Mouse (Mus musculus) monocyte, adult 5-6 weeks (primary cell): ENCODE measurements at regions not wholly inside any gene's neighbourhood (a gene's known extent, or its start where the extent isn't known, plus 50 kb on each side); places are given as distances from the start of the nearest gene placed in this dataset.

ENCODE experiments used
- ATAC-seq: fragments of 153-309, 156-312 bp; replicated peaks from 2 replicates; pipeline ENCODE4 v1.8.0; 2017; ENCODE audit warnings: mild to moderate bottlenecking; ENCODE audit not compliant: low TSS enrichment, insufficient number of reproducible peaks, severe bottlenecking, poor library complexity, low FRiP score

DNA sequence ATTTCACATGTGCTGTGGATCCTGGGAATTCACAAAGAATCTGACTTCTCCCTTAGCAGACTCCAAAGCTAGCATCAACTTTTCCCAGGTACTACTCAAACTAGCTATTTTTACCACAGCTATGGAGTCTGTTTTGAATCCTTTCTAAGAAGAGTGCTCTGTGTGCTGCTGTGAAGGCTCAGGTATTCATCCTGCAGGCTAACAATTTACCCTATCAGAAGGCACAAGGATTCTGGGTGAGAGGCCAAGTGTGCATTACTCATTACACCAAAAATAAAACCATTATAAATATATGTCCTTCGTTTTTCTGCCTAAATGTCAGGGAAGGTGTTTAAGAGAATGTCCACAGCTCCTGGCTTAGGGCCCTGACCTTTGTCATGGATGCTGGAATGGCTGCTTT lies 353.2 kb upstream of the Negr1 start:
- no peak for ATAC-seq

DNA sequence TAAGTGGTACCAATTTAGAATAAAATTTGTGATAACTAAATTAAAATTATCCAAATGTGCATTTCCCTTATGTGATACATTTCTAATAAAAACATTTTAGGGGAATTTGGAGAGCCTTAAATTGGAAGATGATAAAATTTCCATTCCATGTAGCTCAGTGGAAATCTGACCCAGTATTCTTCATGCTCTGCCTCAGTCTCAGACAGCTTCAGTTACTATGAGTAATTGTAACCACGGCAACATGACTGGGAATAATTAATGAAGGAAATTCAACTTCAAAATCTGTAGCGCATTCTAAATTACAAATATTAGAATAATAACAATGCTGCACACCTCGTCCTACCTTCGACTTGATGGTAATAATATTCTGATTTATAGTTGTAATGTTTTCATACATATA lies 350.8 kb upstream of the Negr1 start:
- ATAC-seq = no peak

DNA sequence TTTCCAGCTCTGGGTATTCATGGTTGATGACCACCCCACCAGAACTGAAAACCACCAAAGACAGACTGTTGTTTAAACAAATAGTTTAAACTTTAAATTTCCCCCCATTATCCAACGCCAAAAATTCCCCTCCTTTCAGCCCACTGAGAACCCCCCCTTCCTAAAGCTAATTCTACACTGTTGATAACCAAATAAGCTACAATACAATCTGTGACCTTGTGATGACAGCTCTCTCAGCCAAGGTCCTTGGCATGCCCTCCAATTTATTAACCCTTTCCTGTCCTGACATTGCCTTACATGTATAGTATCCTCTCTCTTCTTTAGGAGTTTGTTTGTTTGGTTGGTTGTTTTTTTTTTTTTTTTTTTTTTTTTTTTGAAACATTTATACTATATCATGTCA lies 346.8 kb upstream of the Negr1 start:
- ATAC-seq = no peak

DNA sequence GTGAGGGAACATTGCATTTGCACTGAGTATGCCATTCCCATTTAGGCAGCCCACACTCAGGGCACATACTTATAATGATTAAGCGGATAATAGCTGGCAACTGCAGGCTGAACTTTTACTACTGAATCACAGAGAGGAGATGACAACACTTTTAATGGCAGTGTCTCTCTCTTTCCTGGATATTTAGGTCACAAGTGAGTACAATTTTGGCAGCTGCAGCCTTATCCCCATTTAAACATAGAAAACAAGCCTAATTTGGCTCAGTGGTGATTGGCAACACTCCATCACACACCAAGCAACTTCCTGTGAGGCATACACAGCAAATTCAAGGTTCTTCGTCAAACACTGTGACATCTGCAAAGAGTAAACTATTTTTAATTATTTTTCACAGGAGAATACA lies 329.5 kb upstream of the Negr1 start:
- ATAC-seq = no peak

DNA sequence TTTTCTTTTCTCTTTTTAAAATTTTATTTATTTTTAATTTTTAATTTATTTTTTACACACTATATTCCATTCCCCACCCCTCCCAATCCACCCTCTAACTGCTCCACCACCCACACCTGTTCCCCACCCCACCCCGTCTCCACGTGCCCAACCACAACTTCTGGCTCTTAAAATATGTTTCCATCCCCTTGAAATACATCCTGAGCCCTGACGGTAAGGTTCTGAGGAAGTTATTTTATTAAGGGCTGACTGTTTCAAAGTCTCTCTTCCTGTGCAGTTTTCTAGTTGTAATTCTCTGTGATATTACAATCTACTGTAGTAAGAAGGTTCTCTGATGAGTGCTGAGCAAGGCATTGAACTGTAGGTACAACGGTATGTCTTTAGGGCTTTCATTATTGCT lies 325.6 kb upstream of the Negr1 start:
- no peak for ATAC-seq

DNA sequence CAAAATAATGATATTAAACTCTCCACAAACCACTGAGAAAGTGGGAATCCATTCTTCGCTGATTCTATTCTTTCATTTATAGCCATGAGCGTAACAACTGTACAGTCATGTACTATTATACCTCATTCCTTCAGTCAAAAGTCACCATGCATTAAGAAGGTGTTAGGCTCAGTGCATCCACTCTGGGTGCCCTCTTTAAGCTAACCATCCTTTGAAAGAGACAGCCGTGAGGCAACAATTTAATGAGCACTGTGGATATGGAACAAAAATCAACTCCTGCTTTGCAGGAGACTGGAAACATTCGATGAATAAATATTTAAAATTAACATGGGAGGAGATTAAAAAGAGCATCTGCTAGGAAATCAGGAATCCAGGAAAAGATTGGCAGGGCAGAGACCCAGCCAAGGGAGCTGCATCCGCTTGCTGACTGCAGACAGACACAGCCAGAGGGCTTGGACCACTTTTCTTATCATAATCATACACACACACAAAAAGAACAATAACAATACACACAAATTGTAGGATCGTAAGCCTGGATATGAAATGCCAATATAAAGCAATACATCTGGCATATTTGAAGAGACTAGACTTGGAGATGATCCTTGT lies 309.2 kb upstream of the Negr1 start:
- no peak for ATAC-seq

DNA sequence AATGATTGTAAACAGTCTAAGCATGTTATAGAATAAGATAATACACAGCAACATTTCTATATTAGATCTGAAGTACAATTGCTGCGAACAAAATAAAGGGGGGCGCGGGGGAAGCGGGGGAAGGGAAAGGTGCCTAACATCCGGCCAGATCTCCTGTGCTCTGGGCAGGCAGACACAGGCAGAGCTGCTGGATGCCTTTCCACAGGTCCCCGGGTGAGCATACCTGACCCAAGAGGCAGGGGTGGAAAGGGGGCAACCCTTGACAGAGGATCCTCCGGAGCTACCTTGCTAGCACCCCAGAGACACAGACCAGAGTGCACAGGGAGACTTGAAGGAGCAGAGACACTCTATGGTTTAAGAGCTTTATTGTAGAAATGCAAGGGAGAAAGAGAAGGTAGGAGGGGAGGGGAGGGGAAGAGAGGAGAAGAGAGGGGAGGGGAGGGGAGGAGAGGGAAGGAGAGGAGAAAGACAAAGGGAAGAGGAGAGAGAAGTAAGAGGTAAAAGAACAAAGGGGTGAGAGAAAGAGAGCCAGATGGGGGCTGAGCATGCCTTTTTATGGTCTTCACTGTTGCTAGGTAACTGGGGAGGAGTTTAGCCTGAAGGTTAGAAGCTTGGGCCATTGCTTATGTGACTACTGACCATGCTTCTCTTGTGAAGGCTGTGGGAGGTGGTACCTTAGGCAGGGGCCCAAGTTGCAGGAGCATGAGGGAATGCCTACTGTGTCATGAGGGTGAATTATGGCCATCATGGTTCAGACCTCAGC lies 308.2 kb upstream of the Negr1 start:
- ATAC-seq = no peak

DNA sequence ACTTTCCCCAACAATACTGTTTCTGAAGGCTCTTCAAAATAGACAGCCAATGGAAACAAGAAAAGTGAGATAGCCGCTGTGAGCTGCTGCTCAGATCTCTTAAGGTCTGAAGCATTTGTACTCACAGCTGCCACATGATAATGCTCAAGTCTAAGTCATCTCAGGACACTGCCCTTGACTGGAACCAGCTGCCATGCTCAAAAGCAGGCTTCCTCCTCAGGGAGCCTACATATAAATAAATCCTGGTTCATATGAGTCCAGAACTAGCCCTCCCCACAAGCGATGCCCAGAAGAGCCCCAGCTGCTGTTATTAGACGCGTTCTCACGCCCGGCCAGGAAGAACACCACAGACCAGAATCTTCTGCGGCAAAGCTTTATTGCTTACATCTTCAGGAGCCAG lies 304.9 kb upstream of the Negr1 start:
- ATAC-seq = no peak

DNA sequence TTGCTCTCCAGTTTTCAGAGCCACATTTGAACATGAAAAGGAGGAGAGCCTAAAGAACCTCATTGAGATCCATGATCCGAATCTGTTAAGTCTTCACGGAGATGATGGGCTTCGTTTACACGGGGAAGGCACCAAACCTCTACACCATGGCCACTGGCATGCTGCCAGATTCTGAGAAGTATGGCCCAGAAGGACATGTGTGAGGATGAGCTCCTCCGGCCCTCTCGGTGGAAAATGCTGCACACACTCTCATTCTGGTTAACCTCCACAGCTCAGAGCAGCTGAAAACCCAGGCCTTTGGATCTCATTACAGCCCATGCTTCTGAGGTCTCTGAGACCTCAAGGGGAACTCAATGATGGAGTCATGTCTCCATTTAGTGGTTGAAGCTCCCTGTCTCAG lies 296.9 kb upstream of the Negr1 start:
- ATAC-seq = no peak

DNA sequence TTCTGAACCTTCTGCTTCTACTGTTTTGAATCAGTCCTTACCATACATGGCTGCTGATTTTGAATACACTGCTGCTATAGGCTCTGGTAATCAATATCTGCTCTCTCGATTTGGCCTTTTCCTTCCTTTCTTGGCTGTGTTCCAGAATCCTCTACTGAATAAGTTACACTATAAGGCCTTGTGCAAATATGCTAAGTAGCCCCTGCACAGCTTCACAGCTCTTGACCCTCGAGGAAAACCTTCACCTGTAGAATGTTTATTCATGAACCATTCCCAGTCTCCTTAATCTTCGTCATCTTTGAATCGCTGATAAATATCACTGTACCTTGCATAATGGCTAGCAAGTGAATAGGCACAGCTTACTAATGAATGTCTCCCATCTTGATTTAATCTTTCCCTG lies 293.9 kb upstream of the Negr1 start:
- no peak for ATAC-seq

DNA sequence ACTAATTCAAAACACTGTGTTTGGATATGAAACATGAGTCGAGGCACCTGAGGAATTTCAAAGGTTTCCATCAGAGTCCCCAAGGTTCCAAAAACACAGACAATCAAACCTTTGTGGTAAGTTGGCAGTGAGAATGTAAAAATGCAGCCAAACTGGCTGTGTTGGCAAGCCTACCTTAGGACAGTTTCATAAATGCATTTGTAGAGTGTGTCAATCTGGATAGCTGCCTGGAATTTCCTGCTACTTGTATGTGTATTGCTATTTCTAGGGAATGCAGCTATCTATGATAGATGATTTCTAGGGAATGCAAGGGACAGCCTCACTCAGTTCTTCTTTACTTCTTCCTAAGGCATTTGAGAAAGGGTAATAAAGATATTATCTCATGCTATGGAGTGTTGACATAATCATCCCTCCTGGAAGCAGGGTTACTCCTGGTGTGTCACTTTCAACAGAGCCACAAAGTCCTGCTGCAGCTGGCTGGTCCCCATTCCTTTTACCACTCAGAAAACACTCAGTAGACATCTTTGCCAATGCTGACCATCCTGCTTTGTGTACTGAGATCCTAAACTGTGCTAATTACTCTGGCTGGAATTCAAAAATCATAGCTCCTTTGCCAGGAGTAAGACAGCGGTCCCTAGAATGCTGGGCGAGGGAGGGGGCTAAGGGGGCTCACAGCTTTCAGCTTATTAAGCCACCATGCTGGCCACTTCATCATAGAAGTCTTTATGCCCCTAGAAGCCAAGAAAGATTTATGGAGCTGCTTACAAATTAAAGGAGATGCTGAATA lies 261.4 kb upstream of the Negr1 start:
- no peak for ATAC-seq

DNA sequence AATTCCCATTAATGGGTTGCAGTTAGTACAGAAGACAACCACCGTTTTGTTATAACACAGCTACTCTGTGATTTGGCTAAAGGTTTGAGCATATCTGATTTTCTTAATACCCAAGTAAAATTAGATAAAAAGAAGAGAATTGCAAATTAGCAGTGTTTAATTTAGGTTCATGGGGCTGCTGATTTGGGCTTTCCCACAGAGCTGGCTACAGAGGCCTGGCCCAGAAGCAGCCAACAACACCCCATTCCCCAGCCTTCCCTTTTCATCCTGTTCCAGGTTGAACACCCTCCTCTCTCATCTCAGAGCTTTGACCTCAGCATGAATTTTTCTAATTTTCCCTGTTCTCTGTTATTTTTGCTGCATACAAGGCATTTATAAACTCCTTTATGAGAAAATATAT lies 260.3 kb upstream of the Negr1 start:
- ATAC-seq = no peak

DNA sequence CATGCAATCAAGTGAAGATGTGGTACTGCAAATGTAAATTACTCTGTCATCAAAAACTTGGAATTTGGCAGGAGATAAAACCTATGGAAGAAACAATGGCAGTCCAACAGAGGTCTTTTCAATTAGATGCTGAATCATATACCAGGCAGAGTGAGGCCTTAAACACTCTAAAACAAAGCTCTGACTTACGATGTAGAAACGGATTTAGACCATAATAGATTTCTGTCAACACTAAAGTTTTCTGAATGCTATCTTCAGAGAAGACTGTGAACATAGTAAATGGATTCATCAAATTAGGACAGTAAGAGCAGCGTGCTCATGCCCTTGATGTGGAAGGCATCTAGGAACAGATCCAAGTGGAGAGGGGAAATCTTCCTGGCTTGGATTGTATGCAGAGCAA lies 259.8 kb upstream of the Negr1 start:
- no peak for ATAC-seq

DNA sequence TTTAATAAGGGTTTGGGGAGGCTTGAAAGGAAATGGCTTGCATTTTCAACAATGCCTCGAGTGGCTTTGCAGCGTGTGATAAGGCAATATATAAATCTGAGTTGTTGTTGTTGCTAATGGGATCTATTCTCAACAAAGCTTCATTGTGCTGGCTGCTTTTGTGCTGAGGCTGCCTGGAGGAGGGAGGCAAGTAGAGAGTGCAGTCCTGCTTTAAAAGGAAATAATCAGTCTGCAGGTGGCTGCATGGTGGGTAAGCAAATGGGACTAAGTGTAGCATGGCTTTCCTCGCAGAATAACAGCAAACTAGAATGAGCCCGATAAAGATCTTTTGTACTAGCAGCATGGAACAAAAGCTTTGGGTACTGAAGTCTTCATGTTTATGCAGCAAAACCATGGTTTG lies 257.4 kb upstream of the Negr1 start:
- ATAC-seq = no peak

DNA sequence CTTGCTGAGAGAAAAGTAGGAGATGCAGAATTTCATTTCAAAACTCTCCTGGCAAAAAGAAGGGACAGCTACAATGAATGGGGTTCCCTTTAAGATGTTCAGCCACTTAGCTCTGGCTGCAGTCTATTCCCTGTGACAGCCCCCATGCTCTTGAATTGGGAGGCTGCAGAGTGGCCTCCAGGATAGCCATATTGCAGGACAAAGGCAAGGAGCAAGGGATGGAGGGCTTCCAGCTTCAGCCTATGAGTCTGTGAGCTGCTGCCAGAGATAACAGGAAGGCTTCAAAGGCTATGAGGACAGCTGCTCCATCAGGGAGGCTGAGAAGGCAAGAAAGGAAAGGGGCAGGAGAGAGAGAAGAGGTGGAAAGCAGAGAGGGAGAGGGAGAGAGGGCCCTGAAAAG lies 256.5 kb upstream of the Negr1 start:
- no peak for ATAC-seq

DNA sequence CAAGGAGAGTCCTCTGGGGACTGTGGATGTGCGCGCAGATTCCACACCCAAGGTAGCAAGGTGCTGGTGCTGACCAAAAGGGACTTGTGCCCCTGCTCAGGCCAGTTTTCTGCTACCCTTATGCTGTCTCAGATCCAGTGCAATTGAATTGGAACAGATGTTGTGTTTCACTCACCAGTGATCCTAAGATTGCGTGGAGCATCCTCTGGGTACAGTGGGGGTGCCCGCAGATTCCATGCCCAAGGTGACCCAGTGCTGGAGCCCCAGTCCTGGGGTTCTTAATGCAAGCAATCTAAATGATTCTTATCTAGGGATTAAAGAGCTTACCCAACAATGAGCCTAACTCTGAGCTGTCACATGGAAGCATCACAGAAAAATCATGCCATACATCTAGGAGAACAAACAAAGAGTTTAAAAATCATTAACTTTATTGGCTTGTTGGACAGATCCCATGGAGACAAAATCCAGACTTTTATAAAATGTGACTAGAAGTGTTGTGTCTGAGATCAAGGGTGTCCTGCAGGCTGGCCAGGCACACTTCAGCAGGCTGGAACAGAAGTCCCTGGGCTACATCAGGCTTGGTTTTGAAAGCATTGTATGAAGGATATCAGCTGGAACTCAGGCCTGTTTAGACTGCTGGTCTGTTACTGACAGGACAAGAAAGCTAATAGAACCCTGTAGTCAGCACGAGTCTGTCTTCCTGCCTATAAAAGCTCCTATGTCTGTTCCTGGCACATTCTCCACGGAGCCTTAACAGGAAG lies 226.4 kb upstream of the Negr1 start:
- ATAC-seq = no peak

DNA sequence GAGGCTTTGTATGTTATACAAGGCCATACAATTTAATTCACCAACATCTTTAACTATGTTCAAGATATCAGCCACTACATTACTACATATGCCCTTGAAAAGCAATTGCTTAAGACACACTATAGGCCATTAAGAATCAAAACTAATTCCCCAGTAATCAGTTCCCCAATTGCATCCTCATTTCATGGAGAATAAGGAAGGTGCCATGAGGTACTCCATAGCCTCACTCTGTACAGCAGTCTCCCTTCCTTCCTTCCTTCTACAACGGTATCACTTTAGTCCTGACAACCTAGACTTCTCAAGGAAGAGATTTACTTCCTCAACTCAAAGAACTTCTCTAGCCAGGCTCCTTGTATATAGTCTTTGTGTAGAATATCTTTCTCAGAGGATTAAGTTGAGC lies 220.1 kb upstream of the Negr1 start:
- no peak for ATAC-seq

DNA sequence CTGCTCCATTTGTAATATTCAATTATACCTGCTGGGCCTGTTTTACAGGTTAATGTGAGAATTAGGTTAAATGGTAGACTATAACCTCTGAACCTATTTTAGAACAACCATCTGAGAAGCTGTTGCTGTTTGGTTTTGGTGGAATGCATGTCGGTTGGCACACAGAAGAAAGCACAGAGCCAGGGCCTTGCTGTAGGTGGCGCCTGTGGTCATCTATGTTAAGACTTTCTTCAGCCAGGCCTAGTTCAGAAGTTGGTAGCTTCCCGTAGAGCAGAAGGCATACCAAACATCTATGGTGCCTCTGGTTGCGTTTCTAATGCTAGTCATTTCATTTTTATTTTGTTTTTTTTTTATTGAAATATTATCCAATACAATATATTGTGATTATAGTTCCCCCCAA lies 209.9 kb upstream of the Negr1 start:
- no peak for ATAC-seq

DNA sequence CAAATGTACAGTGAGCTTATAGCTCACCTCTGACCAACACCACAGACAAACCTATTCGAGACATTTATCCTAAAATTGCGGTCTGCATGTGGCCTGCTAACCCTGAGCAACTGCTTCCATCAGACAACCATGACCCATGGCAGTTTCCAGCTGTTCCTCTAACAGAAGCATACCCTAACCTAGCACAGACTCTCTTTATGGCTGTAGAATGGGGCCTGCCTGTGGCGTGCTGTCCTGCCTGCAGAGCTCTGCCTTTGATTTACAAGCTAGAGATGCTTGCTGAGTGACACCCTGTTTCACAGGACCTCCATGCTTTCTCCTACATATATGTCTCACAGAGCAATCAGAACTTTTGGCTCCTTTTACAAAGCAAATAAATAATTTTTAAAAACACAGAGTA lies 208.2 kb upstream of the Negr1 start:
- ATAC-seq = no peak
